Mouse (Mus musculus) CH12.LX (cell line): ENCODE measurements at regions not wholly inside any gene's neighbourhood (a gene's known extent, or its start where the extent isn't known, plus 50 kb on each side); places are given as distances from the start of the nearest gene placed in this dataset.

Experiments
- DNase-seq: peaks from one replicate; pipeline ENCODE4 v3.0.0-alpha.2; 2013; ENCODE audit errors: extremely low read depth
- H3K27ac ChIP-seq: 2 replicates; pipeline ENCODE4 v1.5.1; 2012; ENCODE audit warnings: low read depth, mild to moderate bottlenecking, control low read depth, moderate library complexity; ENCODE audit not compliant: insufficient read depth
- H3K27me3 ChIP-seq: replicated peaks from 2 replicates; pipeline ENCODE3; 2012; ENCODE audit warnings: inconsistent platforms
- H3K36me3 ChIP-seq, 2 experiments: replicated peaks in 1 of 2; 2 replicates each; pipeline versions ENCODE3 to v1.6.1; 2012; ENCODE audit warnings: inconsistent platforms in 1 of 2, low read length in 1 of 2, mild to moderate bottlenecking in 1 of 2, mixed read lengths in 1 of 2, moderate library complexity in 1 of 2; ENCODE audit not compliant: control insufficient read depth in 1 of 2, insufficient read depth in 1 of 2
- H3K4me1 ChIP-seq, 2 experiments: 2 replicates each; pipeline ENCODE4 v1.6.1; 2012; ENCODE audit warnings: inconsistent platforms in 1 of 2, moderate library complexity in 1 of 2; ENCODE audit not compliant: insufficient read depth in 2 of 2, control insufficient read depth in 1 of 2
- H3K4me2 ChIP-seq: 2 replicates; pipeline ENCODE4 v1.6.1; 2012; ENCODE audit warnings: low read depth, mild to moderate bottlenecking, control low read depth; ENCODE audit not compliant: poor library complexity, insufficient read depth, severe bottlenecking
- H3K4me3 ChIP-seq, 3 experiments: fragments of 150-350 bp in 1 of 3; sonication (generic) in 1 of 3; replicated peaks in 1 of 3; 2 replicates each; pipeline versions ENCODE3 to v1.5.1; 2011 to 2012; ENCODE audit warnings: low read depth in 2 of 3, low read length in 2 of 3, mild to moderate bottlenecking in 2 of 3, moderate library complexity in 2 of 3, control low read depth in 1 of 3, improper control_type of control experiment in 1 of 3, inconsistent platforms in 1 of 3, mixed read lengths in 1 of 3; ENCODE audit not compliant: poor library complexity in 1 of 3
- H3K79me2 ChIP-seq: replicated peaks from 2 replicates; pipeline ENCODE4 v1.6.1; 2012; ENCODE audit warnings: mild to moderate bottlenecking, moderate library complexity; ENCODE audit not compliant: control insufficient read depth, poor library complexity, insufficient read depth, severe bottlenecking; ENCODE audit errors: extremely low read depth
- H3K9ac ChIP-seq: 2 replicates; pipeline ENCODE4 v1.6.1; 2012; ENCODE audit warnings: low read depth, mild to moderate bottlenecking, control low read depth, moderate library complexity; ENCODE audit not compliant: insufficient read depth
- H3K9me3 ChIP-seq: replicated peaks from 2 replicates; pipeline ENCODE3; 2012; ENCODE audit warnings: low read length, inconsistent platforms, mixed read lengths
- CTCF ChIP-seq, 2 experiments: IDR thresholded peaks in 1 of 2; conservative IDR thresholded peaks in 1 of 2; 2 replicates each; pipeline ENCODE4 v1.5.1; 2011 to 2012; ENCODE audit warnings: low read depth in 2 of 2, low read length in 2 of 2, improper control_type of control experiment in 1 of 2, inconsistent platforms in 1 of 2, mild to moderate bottlenecking in 1 of 2, moderate library complexity in 1 of 2
- E2F4 ChIP-seq: IDR thresholded peaks from 2 replicates; pipeline ENCODE4 v1.6.1; 2011; ENCODE audit warnings: low read depth, low read length, improper control_type of control experiment; ENCODE audit not compliant: insufficient replicate concordance
- ELF1 ChIP-seq: IDR thresholded peaks from 2 replicates; pipeline ENCODE4 v1.6.1; 2014; ENCODE audit warnings: low read depth, mild to moderate bottlenecking, inconsistent platforms, low read length, improper control_type of control experiment
- EP300 ChIP-seq: IDR thresholded peaks from 2 replicates; pipeline ENCODE4 v1.6.1; 2011; ENCODE audit warnings: low read length, improper control_type of control experiment
- HCFC1 ChIP-seq: IDR thresholded peaks from 2 replicates; pipeline ENCODE4 v1.6.1; 2012; ENCODE audit warnings: low read depth, mild to moderate bottlenecking, inconsistent platforms, low read length, improper control_type of control experiment
- IRF4 ChIP-seq: IDR thresholded peaks from 2 replicates; pipeline ENCODE4 v1.6.1; 2014; ENCODE audit warnings: low read depth, mild to moderate bottlenecking, inconsistent platforms, low read length, improper control_type of control experiment
- MAFK ChIP-seq: IDR thresholded peaks from 2 replicates; pipeline ENCODE4 v1.6.1; 2011; ENCODE audit warnings: low read length, improper control_type of control experiment; ENCODE audit not compliant: insufficient replicate concordance
- MEF2A ChIP-seq: IDR thresholded peaks from 2 replicates; pipeline ENCODE4 v1.6.1; 2014; ENCODE audit warnings: low read depth, mild to moderate bottlenecking, inconsistent platforms, low read length, improper control_type of control experiment, borderline replicate concordance
- MYC ChIP-seq: IDR thresholded peaks from 2 replicates; pipeline ENCODE4 v1.6.1; 2011; ENCODE audit warnings: low read depth, mild to moderate bottlenecking, improper control_type of control experiment, low read length
- NELFE ChIP-seq: IDR thresholded peaks from 2 replicates; pipeline ENCODE4 v1.6.1; 2011; ENCODE audit warnings: low read depth, low read length, improper control_type of control experiment
- NRF1 ChIP-seq: IDR thresholded peaks from 2 replicates; pipeline ENCODE4 v1.6.1; 2014; ENCODE audit warnings: low read depth, mild to moderate bottlenecking, inconsistent platforms, low read length, improper control_type of control experiment, moderate library complexity
- POLR2A ChIP-seq: IDR thresholded peaks from 2 replicates; pipeline ENCODE4 v1.6.1; 2011; ENCODE audit warnings: low read depth, mild to moderate bottlenecking, improper control_type of control experiment, low read length
- RAD21 ChIP-seq: IDR thresholded peaks from 2 replicates; pipeline ENCODE4 v1.6.1; 2011; ENCODE audit warnings: low read depth, mild to moderate bottlenecking, low read length, improper control_type of control experiment, moderate library complexity
- SIN3A ChIP-seq: IDR thresholded peaks from 2 replicates; pipeline ENCODE4 v1.6.1; 2012; ENCODE audit warnings: low read length, improper control_type of control experiment, inconsistent platforms
- SMC3 ChIP-seq: IDR thresholded peaks from 2 replicates; pipeline ENCODE4 v1.6.1; 2011; ENCODE audit warnings: low read depth, low read length, improper control_type of control experiment
- TCF12 ChIP-seq: IDR thresholded peaks from 2 replicates; pipeline ENCODE4 v1.6.1; 2014; ENCODE audit warnings: low read depth, mild to moderate bottlenecking, inconsistent platforms, low read length, improper control_type of control experiment
- USF1 ChIP-seq: IDR thresholded peaks from 2 replicates; pipeline ENCODE4 v1.6.1; 2014; ENCODE audit warnings: low read depth, mild to moderate bottlenecking, inconsistent platforms, low read length, improper control_type of control experiment
- ZC3H11A ChIP-seq: IDR thresholded peaks from 2 replicates; pipeline ENCODE4 v1.6.1; 2012; ENCODE audit warnings: low read depth, mild to moderate bottlenecking, inconsistent platforms, low read length, improper control_type of control experiment
- ZKSCAN1 ChIP-seq: IDR thresholded peaks from 2 replicates; pipeline ENCODE4 v1.6.1; 2012; ENCODE audit warnings: low read depth, inconsistent platforms, low read length, improper control_type of control experiment, borderline replicate concordance
- ZNF384 ChIP-seq: IDR thresholded peaks from 2 replicates; pipeline ENCODE4 v1.6.1; 2012; ENCODE audit warnings: low read depth, low read length, improper control_type of control experiment, inconsistent platforms
- dilution Hi-C: fragments of 300-500 bp; cut with MboI; formaldehyde crosslinking; loops from 2 replicates; pipeline ENCODE4 v1.14.3; 2020; ENCODE audit warnings: low sequenced_read_pairs; ENCODE audit not compliant: extremely low pct_unique_long_range_greater_than_20kb, extremely low pct_ligation_motif_present
- in situ Hi-C: fragments of 300-500 bp; cut with MboI; formaldehyde crosslinking; loops from 3 replicates; pipeline ENCODE4 v1.14.3; 2019; ENCODE audit warnings: low sequenced_read_pairs, low pct_ligation_motif_present, low pct_unique_long_range_greater_than_20kb, mixed read lengths

- no peak for TF ChIP-seq ZKSCAN1
- TF ChIP-seq RAD21: no peak
- TF ChIP-seq MAFK: no peak
- no peak for TF ChIP-seq ELF1
- no peak for TF ChIP-seq IRF4
- TF ChIP-seq NELFE: no peak
- TF ChIP-seq HCFC1: no peak
- Histone ChIP-seq H3K79me2 (no peaks in the 10 kb centered on the region), H3K36me3 (no peaks in the 10 kb centered on the region), H3K27me3 (no peaks in the 10 kb centered on the region), H3K4me2 (no peak overlapping the region), H3K9ac (no peak overlapping the region), H3K27ac (no peak overlapping the region), H3K4me3 (no peak overlapping the region), H3K4me1 (no peaks in the 10 kb centered on the region), H3K9me3 (peaks cover 58% of the 10 kb centered on the region)
- dilution Hi-C loops (no loop called here), in situ Hi-C loops (no loop called here)
- no peak for DNase-seq
These were observed 221.5 kb upstream of the Tshz3 start for GRCm38 (mm10) chr7:36476434-36476833.

GRCm38 (mm10) chr7:36476851-36477644 lies 220.9 kb upstream of the Tshz3 start:
- TF ChIP-seq EP300 (no peak), IRF4 (no peak), SIN3A (no peak), ZC3H11A (no peak), ZNF384 (no peak), USF1 (no peak), MEF2A (no peak), ELF1 (no peak), TCF12 (no peak), MYC (no peak), CTCF (conservative IDR thresholded peaks at IDR 0.05 in 1 of 2, IDR thresholded peaks at IDR 0.05 in 1 of 2; ENCODE audit: low read depth in 2 of 2, low read length in 2 of 2) (no peak), E2F4 (no peak), SMC3 (no peak), NRF1 (no peak), POLR2A (no peak)
- TF ChIP-seq, all 38 proteins: peak for 0
- DNase-seq: no peak
- no peak overlapping the region for H3K9ac ChIP-seq
- peaks cover 61% of the 10 kb centered on the region for H3K9me3 ChIP-seq
- no peaks in the 10 kb centered on the region for H3K27me3 ChIP-seq
- no peaks in the 10 kb centered on the region for H3K4me1 ChIP-seq
- dilution Hi-C loops: no loop called here
- in situ Hi-C loops: no loop called here
- no peaks in the 10 kb centered on the region for H3K79me2 ChIP-seq
- H3K4me3 ChIP-seq: no peak overlapping the region
- no peaks in the 10 kb centered on the region for H3K36me3 ChIP-seq
- no peak overlapping the region for H3K4me2 ChIP-seq
- H3K27ac ChIP-seq: no peak overlapping the region
